Mouse (Mus musculus): ENCODE data around the gene Rasl11a. TPM values are rescaled to one million over a fixed set of nuclear protein-coding genes. Genes with fewer than 3 reads are reported as not detected.

Gene Rasl11a
- polyA plus RNA-seq, 1 experiment from 2014 or later: 11.4 TPM

Other genes starting within 250 kb of the Rasl11a start
- 15.5 and 16.6 TPM in 2 replicates for gene Usp12, start 50.1 kb upstream of the Rasl11a start, polyA plus RNA-seq (2015; fragmentation: Nextera tagmentation; extraction: Ambion mirVana)
- gene Rpl21, start 12.2 kb upstream of the Rasl11a start, polyA plus RNA-seq (2015; fragmentation: Nextera tagmentation; extraction: Ambion mirVana): 448 and 534 TPM in 2 replicates
- 109 and 110 TPM in 2 replicates for gene Gtf3a, start 103.6 kb downstream of the Rasl11a start, polyA plus RNA-seq (2015; fragmentation: Nextera tagmentation; extraction: Ambion mirVana)
- 22.9 and 25.6 TPM in 2 replicates for gene Mtif3, start 118.7 kb downstream of the Rasl11a start, polyA plus RNA-seq (2015; fragmentation: Nextera tagmentation; extraction: Ambion mirVana)
- gene Lnx2, start 231.5 kb downstream of the Rasl11a start, polyA plus RNA-seq (2015; fragmentation: Nextera tagmentation; extraction: Ambion mirVana): 14.2 and 15.7 TPM in 2 replicates
- gene Polr1d, start 232.0 kb downstream of the Rasl11a start, polyA plus RNA-seq (2015; fragmentation: Nextera tagmentation; extraction: Ambion mirVana): 135 and 145 TPM in 2 replicates